Comparison of ENCODE assay signal across 15 mouse cellular contexts in genomic region chr5:35803416-35803815, GRCm38 (mm10). TPM values are rescaled to one million over a fixed set of nuclear protein-coding genes. Genes with fewer than 3 reads are reported as not detected.
A peak's percentile ranks its signal among the peaks of the same experiment; 100 is the strongest.
DNase-seq lines count a peak whose midpoint lies in the region; TF ChIP-seq lines count a peak whose summit lies in the region.
"Had no signal": no experiment of that assay in that cellular context is flagged by ENCODE, and none has a peak within 500 bp of the region (broad histone marks: within the 10 kb centered on the region; RNA-seq: fewer than 3 reads in every experiment).

No protein-coding gene starts in this region.

- peak; percentile 61 for DNase-seq in cerebellum, adult 9-10 months
- DNase-seq in cerebellum, postnatal 10 days: no peak
- DNase-seq in layer of hippocampus, adult 2 months (ENCODE audit: low spot score in 2 of 2): no peak
- no peak for DNase-seq in layer of hippocampus, adult 11-12 months (ENCODE audit: low spot score)
- DNase-seq in cerebellum, postnatal 14 days: peak; percentile 19 to 46
- DNase-seq in skeletal muscle tissue, adult 2 months (ENCODE audit: low read depth, low spot score): peak; percentile 27
- DNase-seq in testis, postnatal 10 days (ENCODE audit: low spot score): no peak
- DNase-seq: adrenal gland, adult 8-10 months; adrenal gland, postnatal 36 days; gastrocnemius, postnatal 10 days; heart, postnatal 36 days; kidney, adult 8-10 months had no signal

- TF ChIP-seq CTCF in layer of hippocampus, adult 2 months (conservative IDR thresholded peaks at IDR 0.05): no peak

- no peak overlapping the region for H3K4me3 ChIP-seq in layer of hippocampus, adult 2 months
- H3K4me3 ChIP-seq: embryonic facial prominence, embryonic 12.5 days; forebrain, embryonic 15.5 days; heart, embryonic 12.5 days had no signal

- H3K27ac ChIP-seq in layer of hippocampus, adult 2 months: 0 out of 2 replicates have a peak overlapping the region, but pooled peaks have one; percentile 14
- H3K27ac ChIP-seq: embryonic facial prominence, embryonic 12.5 days; forebrain, embryonic 15.5 days had no signal

RNA-seq across cellular contexts. Expression of gene Ablim2, which starts 45.7 kb away (rescaled TPM):
- 100 to 1,000 TPM; 133 to 163 TPM for total RNA-seq in layer of hippocampus, adult 2 months (2021)

Comparison
In these comparisons a context has a peak if more than half of its experiments do, and no peak if none do; other contexts are left out.
1. DNase-seq: peak in cerebellum, adult 9-10 months (single experiment), cerebellum, postnatal 14 days (2 of 2) and skeletal muscle tissue, adult 2 months (single experiment); none in cerebellum, postnatal 10 days (0 of 2), layer of hippocampus, adult 2 months (0 of 2), layer of hippocampus, adult 11-12 months (single experiment) and testis, postnatal 10 days (single experiment).